ENCODE assay signal across 22 mouse cellular contexts in genomic region chr11:99167576-99167975, GRCm38 (mm10). TPM values are rescaled to one million over a fixed set of nuclear protein-coding genes. Genes with fewer than 3 reads are reported as not detected.
"Had no signal": no experiment of that assay in that cellular context is flagged by ENCODE, and none has a peak within 500 bp of the region (broad histone marks: within the 10 kb centered on the region; RNA-seq: fewer than 3 reads in every experiment).

No protein-coding gene starts in this region.

- H3K4me2 ChIP-seq: limb, embryonic 13.5 days; liver, embryonic 13.5 days; lung, embryonic 14.5 days; midbrain, embryonic 12.5 days; midbrain, embryonic 15.5 days; neural tube, embryonic 13.5 days had no signal

- H3K36me3 ChIP-seq: limb, embryonic 10.5 days; limb, embryonic 13.5 days; liver, embryonic 13.5 days; midbrain, embryonic 12.5 days; midbrain, embryonic 15.5 days; neural tube, embryonic 13.5 days had no signal

- H3K27me3 ChIP-seq: limb, embryonic 13.5 days; liver, embryonic 13.5 days; midbrain, embryonic 12.5 days; midbrain, embryonic 15.5 days; neural tube, embryonic 13.5 days had no signal

- H3K4me1 ChIP-seq: limb, embryonic 10.5 days; liver, embryonic 13.5 days; midbrain, embryonic 15.5 days; neural tube, embryonic 13.5 days had no signal

- H3K27ac ChIP-seq: kidney, postnatal 0 days; layer of hippocampus, adult 2 months; limb, embryonic 10.5 days; limb, embryonic 13.5 days; liver, embryonic 13.5 days; macrophage; midbrain, embryonic 12.5 days; midbrain, embryonic 15.5 days; neural tube, embryonic 13.5 days; stomach, postnatal 0 days had no signal

- H3K9me3 ChIP-seq: limb, embryonic 10.5 days; limb, embryonic 13.5 days; liver, embryonic 13.5 days; midbrain, embryonic 12.5 days; midbrain, embryonic 15.5 days; neural tube, embryonic 13.5 days had no signal

- ATAC-seq: intestine, postnatal 0 days; lung, postnatal 0 days; midbrain, embryonic 15.5 days had no signal

- DNase-seq: kidney, adult 2 months; kidney, postnatal 25 days; layer of hippocampus, adult 9-11 months; liver; liver, embryonic 13.5 days; lung, embryonic 14.5 days; retina, postnatal 1 day; right cerebral cortex, postnatal 25 days; thymus, adult 18-20 months had no signal

- H3K9ac ChIP-seq: limb, embryonic 13.5 days; liver, embryonic 13.5 days; lung, embryonic 14.5 days; midbrain, embryonic 12.5 days; midbrain, embryonic 15.5 days; neural tube, embryonic 13.5 days had no signal

- H3K4me3 ChIP-seq: layer of hippocampus, adult 2 months; limb, embryonic 10.5 days; limb, embryonic 13.5 days; liver, embryonic 13.5 days; midbrain, embryonic 12.5 days; midbrain, embryonic 15.5 days; neural tube, embryonic 13.5 days had no signal

RNA-seq across cellular contexts. Expression of gene Ccr7, which starts 12.7 kb away (rescaled TPM):
- total RNA-seq: layer of hippocampus, adult 2 months; layer of hippocampus, postnatal 25 days had no signal
- polyA plus RNA-seq: kidney, embryonic 14.5 days; midbrain, embryonic 15.5 days; neural tube, embryonic 13.5 days had no signal
